14 mouse cellular contexts compared by ENCODE assay signal in the genomic region with DNA sequence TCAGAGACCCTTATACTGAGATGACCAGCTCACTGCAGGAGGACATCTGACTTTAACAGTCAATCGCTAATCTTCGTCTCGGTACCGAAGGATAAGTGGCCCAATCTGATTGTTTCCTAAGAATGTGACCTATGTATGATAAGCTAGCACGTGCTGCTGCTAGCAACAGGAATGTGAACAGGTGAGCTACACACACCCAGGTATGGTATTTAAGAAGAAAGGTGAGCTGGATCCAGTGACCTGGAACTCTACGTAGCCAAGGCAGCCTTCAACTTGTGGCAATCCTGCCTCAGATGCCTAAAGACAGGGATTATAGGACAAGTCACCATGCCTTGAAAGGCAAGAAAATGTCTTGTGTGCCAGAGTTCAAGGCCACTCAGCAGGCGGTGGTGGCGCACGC. TPM values are rescaled to one million over a fixed set of nuclear protein-coding genes. Genes with fewer than 3 reads are reported as not detected.
A peak's percentile ranks its signal among the peaks of the same experiment; 100 is the strongest.
DNase-seq lines count a peak whose midpoint lies in the region; ATAC-seq and TF ChIP-seq lines count a peak whose summit lies in the region.
"Had no signal": no experiment of that assay in that cellular context is flagged by ENCODE, and none has a peak within 500 bp of the region (broad histone marks: within the 10 kb centered on the region; RNA-seq: fewer than 3 reads in every experiment).

No protein-coding gene starts in this region.

- DNase-seq in heart, adult 11 months = peak; percentile 88
- DNase-seq in heart, adult 18-20 months = no peak
- peak; percentile 55 for DNase-seq in lung, postnatal 0 days (ENCODE audit: low spot score)
- DNase-seq in lung, postnatal 14 days = no peak
- DNase-seq in kidney, adult 8-10 months = no peak
- DNase-seq: adrenal gland, adult 8-10 months; cerebellum, adult 9-10 months had no signal

- no peaks in the 10 kb centered on the region for H3K9me3 ChIP-seq in lung, postnatal 0 days (ENCODE audit: low read length)
- H3K9me3 ChIP-seq: embryonic facial prominence, embryonic 10.5 days; embryonic facial prominence, embryonic 12.5 days; forebrain, embryonic 13.5 days; forebrain, embryonic 15.5 days; G1E had no signal

- ATAC-seq in lung, postnatal 0 days = peak; percentile 83
- ATAC-seq: forebrain, embryonic 13.5 days; forebrain, embryonic 15.5 days; Patski had no signal

- no peaks in the 10 kb centered on the region for H3K4me1 ChIP-seq in lung, postnatal 0 days (ENCODE audit: insufficient read depth, low read depth, low read length)
- H3K4me1 ChIP-seq: embryonic facial prominence, embryonic 10.5 days; embryonic facial prominence, embryonic 12.5 days; forebrain, embryonic 13.5 days; forebrain, embryonic 15.5 days had no signal

- TF ChIP-seq CTCF in lung, postnatal 0 days (IDR thresholded peaks at IDR 0.05) = no peak

- no peaks in the 10 kb centered on the region for H3K27me3 ChIP-seq in lung, postnatal 0 days (replicated peaks; ENCODE audit: insufficient read depth, low read length)
- H3K27me3 ChIP-seq: CH12.LX; embryonic facial prominence, embryonic 12.5 days; forebrain, embryonic 13.5 days; forebrain, embryonic 15.5 days; Patski had no signal

- H3K9ac ChIP-seq in lung, postnatal 0 days (replicated peaks; ENCODE audit: low read depth) = no peak overlapping the region
- H3K9ac ChIP-seq: embryonic facial prominence, embryonic 12.5 days; forebrain, embryonic 13.5 days; forebrain, embryonic 15.5 days had no signal

- H3K27ac ChIP-seq in lung, postnatal 0 days (ENCODE audit: low read length) = 0 out of 2 replicates have a peak overlapping the region, but pooled peaks have one; percentile 38
- H3K27ac ChIP-seq: embryonic facial prominence, embryonic 10.5 days; embryonic facial prominence, embryonic 12.5 days; forebrain, embryonic 13.5 days; forebrain, embryonic 15.5 days had no signal

- no peak overlapping the region for H3K4me2 ChIP-seq in lung, postnatal 0 days (replicated peaks; ENCODE audit: low read depth, low read length)
- H3K4me2 ChIP-seq: embryonic facial prominence, embryonic 12.5 days; forebrain, embryonic 13.5 days; forebrain, embryonic 15.5 days had no signal

- H3K4me3 ChIP-seq in lung, postnatal 0 days (ENCODE audit: low read depth, low read length) = no peak overlapping the region
- H3K4me3 ChIP-seq: embryonic facial prominence, embryonic 12.5 days; forebrain, embryonic 13.5 days; forebrain, embryonic 15.5 days had no signal

- TF ChIP-seq EP300 in lung, postnatal 0 days (IDR thresholded peaks at IDR 0.05) = peak; percentile 23; the same call in 1 of the 2 replicates

- H3K36me3 ChIP-seq in lung, postnatal 0 days (ENCODE audit: insufficient read depth, low read length) = peaks cover 23% of the 10 kb centered on the region

- WGBS in lung, postnatal 0 days = 81% methylated on average over 9 of the region's 9 CpGs

RNA-seq across cellular contexts. Expression of gene Prr12, which starts 14.3 kb away (rescaled TPM):
- 10 to 100 TPM; 21.5 to 21.9 TPM for total RNA-seq in heart, adult 18-20 months (2021)
- 6.4 and 6.7 TPM in 2 replicates for polyA plus RNA-seq in lung, postnatal 0 days (2015; fragmentation: Nextera tagmentation; extraction: Ambion mirVana)

RNA-seq across cellular contexts. Expression of gene Rras, which starts 20.6 kb away (rescaled TPM):
- 10 to 100 TPM; 43.9 to 47.7 TPM for total RNA-seq in heart, adult 18-20 months (2021)
- 160 TPM in 2 replicates for polyA plus RNA-seq in lung, postnatal 0 days (2015; fragmentation: Nextera tagmentation; extraction: Ambion mirVana)

RNA-seq across cellular contexts. Expression of gene Scaf1, which starts 22.2 kb away (rescaled TPM):
- total RNA-seq in heart, adult 18-20 months (2021) = 10 to 100 TPM; 45.1 to 46.0 TPM
- 18.1 and 20.5 TPM in 2 replicates for polyA plus RNA-seq in lung, postnatal 0 days (2015; fragmentation: Nextera tagmentation; extraction: Ambion mirVana)

RNA-seq across cellular contexts. Expression of gene Nosip, which starts 23.8 kb away (rescaled TPM):
- total RNA-seq in heart, adult 18-20 months (2021) = 10 to 100 TPM; 29.6 to 35.2 TPM
- polyA plus RNA-seq in lung, postnatal 0 days (2015; fragmentation: Nextera tagmentation; extraction: Ambion mirVana) = 54.6 and 62.8 TPM in 2 replicates

RNA-seq across cellular contexts. Expression of gene Prrg2, which starts 24.1 kb away (rescaled TPM):
- 1 to 10 TPM; 7.8 TPM for total RNA-seq in heart, adult 18-20 months (2021)
- polyA plus RNA-seq in lung, postnatal 0 days (2015; fragmentation: Nextera tagmentation; extraction: Ambion mirVana) = 36.8 and 40.8 TPM in 2 replicates

Comparison
In these comparisons a context has a peak if more than half of its experiments do, and no peak if none do; other contexts are left out.
1. DNase-seq: peak in heart, adult 11 months (single experiment) and lung, postnatal 0 days (single experiment); none in heart, adult 18-20 months (0 of 2), lung, postnatal 14 days (single experiment) and kidney, adult 8-10 months (0 of 2).